Mouse (Mus musculus) B cell, adult 67 days (primary cell): ENCODE measurements around the gene Larp4b. TPM values are rescaled to one million over a fixed set of nuclear protein-coding genes. Genes with fewer than 3 reads are reported as not detected.

ENCODE experiments used
- total RNA-seq, 2 experiments: library from RNA; stranded (reverse); gene quantifications; 4 replicates each; pipeline ENCODE4 v1.2.4; 2023

The Larp4b gene
- total RNA-seq: 10 to 100 TPM; 74.6 to 75.9 TPM

GRCm38 (mm10) chr13:9093316-9094155, at the start of gene Larp4b:
Gene Larp4b, plus strand, starts transcription at chr13:9093881.

Other genes with a start within 250 kb of the Larp4b start
- 10 to 100 TPM; 52.0 to 54.6 TPM for gene Wdr37, start 222.0 kb upstream of the Larp4b start, total RNA-seq
- gene Idi1, start 208.4 kb upstream of the Larp4b start, total RNA-seq: 10 to 100 TPM; 12.5 to 14.6 TPM
- gene Gm9745, start 145.7 kb upstream of the Larp4b start, total RNA-seq: not detected
- not detected for gene Idi2, start 141.0 kb upstream of the Larp4b start, total RNA-seq
- 100 to 1,000 TPM in 1 of 2 experiments, 10 to 100 TPM in 1; 90.7 to 104 TPM for gene Gtpbp4, start 97.8 kb upstream of the Larp4b start, total RNA-seq
- gene Dip2c, start 182.6 kb downstream of the Larp4b start, total RNA-seq: 1 to 10 TPM; 2.7 to 3.1 TPM